Mouse (Mus musculus) thymus, postnatal 10 days (tissue): Measurements from ENCODE around the gene Foxc2.

ENCODE experiments used
- DNase-seq, 2 experiments: peaks; one replicate each; pipeline ENCODE4 v3.0.0; 2021; ENCODE audit warnings: low spot score in 2 of 2

Gene Foxc2

GRCm38 (mm10) chr8:121086004-121086900 lies 29.7 kb upstream of the Foxc2 start:
- no peak for DNase-seq

- no peak for DNase-seq
These were observed 27.7 kb upstream of the Foxc2 start for GRCm38 (mm10) chr8:121088281-121088680.

DNA sequence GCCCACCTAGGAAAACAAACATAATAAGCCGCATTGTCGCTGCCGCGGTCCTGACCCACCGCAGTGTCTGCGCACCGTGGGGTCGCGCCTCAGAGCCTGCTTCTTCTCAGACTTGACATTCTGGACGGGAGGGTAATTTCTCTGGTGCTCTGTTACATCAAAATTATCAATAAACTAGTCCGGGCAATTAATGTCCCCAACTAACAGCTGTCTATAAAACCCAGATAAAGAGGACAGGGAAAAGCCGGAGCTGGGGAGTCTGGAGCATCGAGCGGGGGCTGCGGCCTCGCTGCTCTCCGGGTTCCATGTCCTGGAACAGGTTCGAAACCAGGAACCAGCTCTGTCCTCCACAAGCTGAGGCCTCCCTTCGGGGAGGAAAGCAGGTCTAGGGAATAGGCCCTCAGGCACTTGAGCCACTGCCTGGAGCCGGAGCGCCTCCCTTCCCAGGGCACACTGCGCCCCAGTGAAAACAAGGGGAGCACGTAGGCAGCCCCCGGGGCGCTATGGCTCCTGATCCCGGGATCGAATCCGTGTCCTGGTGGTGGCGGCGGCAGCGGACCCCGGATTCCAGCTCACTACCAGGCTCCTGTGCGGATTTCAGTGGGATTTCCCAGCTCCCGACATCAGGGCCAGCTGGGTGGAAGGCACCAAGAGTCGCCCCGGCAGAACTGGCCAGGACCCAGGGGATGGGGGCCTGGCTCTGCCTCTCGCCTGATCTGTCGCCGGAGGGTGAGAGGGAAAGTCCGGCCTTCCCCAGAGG lies 26.9 kb upstream of the Foxc2 start:
- no peak for DNase-seq

GRCm38 (mm10) chr8:121089631-121090380 lies 26.2 kb upstream of the Foxc2 start:
- no peak for DNase-seq

- no peak for DNase-seq
These were observed 25.3 kb upstream of the Foxc2 start for GRCm38 (mm10) chr8:121090716-121091115.

DNA sequence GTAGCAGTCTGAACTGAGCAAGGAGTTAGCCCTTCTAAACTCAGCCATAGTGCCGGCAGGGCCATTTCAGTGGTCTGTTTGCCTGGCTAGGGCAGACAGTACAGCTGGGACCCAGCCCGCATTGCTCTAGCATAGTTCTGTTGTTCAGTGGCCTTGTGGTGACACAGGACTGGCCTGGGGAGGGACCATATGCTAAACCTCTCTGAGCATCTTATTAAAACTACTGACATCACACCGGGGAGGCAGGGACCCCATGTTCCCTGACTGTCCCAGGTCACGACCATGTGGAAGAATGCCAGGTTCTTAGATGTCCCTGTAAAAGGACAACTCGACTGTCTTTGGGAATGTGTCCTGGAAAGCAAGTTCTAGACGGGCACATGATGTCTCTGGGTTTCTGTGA lies 23.8 kb upstream of the Foxc2 start:
- no peak for DNase-seq

DNA sequence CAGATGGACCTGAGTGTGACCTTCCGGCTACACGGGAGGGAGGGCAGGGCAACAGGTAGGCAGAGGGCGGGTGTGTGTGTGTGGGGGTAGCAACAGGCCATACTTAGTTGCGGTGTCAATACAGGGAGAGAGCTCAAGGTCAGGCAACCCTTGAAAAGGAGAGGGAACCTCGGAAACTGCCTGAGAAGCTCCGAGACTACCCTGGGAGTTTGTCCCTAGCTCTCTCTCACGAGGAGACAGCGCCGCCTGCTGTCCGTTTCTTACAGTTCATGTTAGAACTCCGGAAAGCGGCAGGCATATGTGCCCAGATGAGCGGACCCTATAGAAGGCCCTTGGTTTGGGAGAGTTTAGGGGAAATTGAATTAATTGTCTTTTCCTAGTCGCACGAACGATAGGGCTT lies 23.3 kb upstream of the Foxc2 start:
- DNase-seq, result peak; percentile 51 to 89

- no peak for DNase-seq
These were observed 22.5 kb upstream of the Foxc2 start for GRCm38 (mm10) chr8:121093496-121093895.

DNA sequence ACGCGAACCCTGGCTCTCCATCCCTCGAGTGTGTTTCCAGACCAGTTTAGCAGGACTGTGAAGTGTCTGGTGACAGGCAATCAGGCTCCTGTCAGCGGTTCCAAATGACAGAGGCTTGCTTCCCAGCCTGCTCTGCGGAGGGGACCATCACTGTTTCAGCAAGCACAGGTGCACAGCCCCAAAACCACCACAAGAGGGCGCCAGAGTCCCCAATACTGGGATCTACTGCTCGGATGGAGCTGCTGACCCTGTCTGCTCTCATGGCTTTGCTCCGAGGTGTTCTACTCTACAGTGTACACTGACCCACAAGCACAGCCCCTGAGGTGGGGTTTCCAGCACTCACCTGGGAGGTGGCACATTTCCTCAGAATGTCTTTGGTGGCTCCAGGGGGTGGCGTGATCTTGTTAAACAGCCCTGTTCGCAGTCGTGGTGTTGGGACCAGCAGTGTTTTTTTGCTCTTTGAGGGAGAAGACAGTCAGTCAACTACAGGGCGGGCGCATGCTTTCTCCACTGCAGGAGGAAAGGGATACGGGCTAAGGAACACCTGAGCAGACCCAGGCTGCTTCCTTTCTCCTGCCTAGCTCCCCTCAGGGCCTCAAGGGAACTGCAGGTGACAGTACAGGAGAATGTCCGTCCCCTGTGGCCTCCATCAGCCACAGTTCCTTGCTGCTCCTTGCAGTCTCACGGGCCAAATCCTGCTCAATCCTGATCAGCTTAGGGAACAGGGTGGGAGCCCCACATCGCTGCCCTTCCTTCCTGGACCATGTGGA lies 11.7 kb upstream of the Foxc2 start:
- peak; percentile 34 to 77 for DNase-seq

GRCm38 (mm10) chr8:121107668-121108656 lies 8.0 kb upstream of the Foxc2 start, which contains the start of gene Mthfsd:
Mthfsd (minus strand) TSS chr8:121108392.
- DNase-seq, result peak; percentile 96 to 99

DNA sequence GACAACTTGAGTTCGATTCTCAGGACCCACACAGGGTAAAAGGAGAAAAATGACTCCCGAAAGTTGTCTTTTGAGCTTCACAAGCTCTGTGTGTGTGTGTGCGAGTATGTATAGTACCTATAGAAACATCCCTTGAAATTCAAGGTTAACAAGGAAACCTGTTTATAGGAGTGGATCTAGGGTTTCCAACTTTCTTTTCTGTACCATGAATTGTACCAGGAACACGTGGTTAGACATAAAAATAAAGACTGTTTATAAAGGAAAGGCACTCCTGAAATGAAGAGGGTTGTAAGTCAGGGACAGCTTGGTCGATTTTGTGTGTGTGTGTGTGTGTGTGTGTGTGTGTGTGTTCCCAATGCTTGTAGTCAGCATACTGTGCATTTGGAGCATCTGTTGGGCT lies 7.3 kb upstream of the Foxc2 start:
- DNase-seq, result no peak

GRCm38 (mm10) chr8:121111145-121111907 lies 4.6 kb upstream of the Foxc2 start:
- no peak for DNase-seq

GRCm38 (mm10) chr8:121113261-121113660 lies 2.7 kb upstream of the Foxc2 start:
- peak; percentile 88 to 96 for DNase-seq

- DNase-seq, result no peak
These were observed 835 bp upstream of the Foxc2 start for GRCm38 (mm10) chr8:121115136-121115535.

- DNase-seq, result no peak
These were observed 717 bp downstream of the Foxc2 start for GRCm38 (mm10) chr8:121116591-121117185.

DNA sequence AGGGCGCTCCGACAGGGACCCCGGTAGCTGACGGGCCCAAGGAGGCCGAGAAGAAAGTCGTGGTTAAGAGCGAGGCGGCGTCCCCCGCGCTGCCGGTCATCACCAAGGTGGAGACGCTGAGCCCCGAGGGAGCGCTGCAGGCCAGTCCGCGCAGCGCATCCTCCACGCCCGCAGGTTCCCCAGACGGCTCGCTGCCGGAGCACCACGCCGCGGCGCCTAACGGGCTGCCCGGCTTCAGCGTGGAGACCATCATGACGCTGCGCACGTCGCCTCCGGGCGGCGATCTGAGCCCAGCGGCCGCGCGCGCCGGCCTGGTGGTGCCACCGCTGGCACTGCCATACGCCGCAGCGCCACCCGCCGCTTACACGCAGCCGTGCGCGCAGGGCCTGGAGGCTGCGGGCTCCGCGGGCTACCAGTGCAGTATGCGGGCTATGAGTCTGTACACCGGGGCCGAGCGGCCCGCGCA lies 1.2 kb downstream of the Foxc2 start:
- no peak for DNase-seq

GRCm38 (mm10) chr8:121117906-121118305 lies 1.9 kb downstream of the Foxc2 start:
- no peak for DNase-seq

GRCm38 (mm10) chr8:121118634-121119420 lies 2.9 kb downstream of the Foxc2 start:
- DNase-seq, result no peak
